Mouse (Mus musculus): Measurements from ENCODE around the gene Tdrkh. TPM values are rescaled to one million over a fixed set of nuclear protein-coding genes. Genes with fewer than 3 reads are reported as not detected.
A peak's percentile ranks its signal among the peaks of the same experiment; 100 is the strongest.

The Tdrkh gene
- total RNA-seq (2021) = 1 to 10 TPM; 3.2 to 3.6 TPM

DNA sequence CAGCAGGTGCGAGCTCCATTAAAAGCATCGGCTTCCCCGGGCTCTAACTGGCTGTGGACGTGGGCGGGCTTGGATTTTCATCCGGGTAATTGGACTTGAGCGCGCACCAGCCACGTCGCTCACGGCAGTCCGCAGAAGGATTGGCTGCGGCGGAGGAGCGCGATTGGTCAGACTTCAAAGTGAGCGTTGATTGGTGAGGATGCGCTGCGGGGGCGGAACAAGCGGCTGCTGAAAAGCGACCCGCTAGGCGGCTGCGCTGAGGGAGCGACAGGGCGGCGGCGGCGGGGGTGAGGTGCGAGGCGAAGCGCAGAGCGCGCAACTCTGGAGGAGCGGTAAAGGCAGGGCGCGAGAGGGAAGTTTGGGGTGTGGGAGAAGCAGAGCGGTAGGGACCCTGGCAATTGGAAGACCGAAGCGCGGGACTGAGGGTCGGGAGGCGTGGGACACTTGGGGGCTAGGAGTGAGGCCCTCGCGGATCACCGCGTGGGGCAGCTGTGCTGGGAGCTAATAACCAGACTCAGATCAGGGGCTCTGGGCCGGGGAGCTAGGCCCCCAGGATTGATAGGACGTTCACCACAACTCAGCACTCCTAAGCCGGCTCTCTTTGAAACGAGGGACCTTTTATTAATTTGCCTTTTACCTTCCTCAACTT, at the start of gene Tdrkh:
Gene Tdrkh (plus strand): TSS at position 243 of the 649 bp plus-strand sequence.
- DNase-seq (ENCODE audit: low spot score) = peak; percentile 90
- intact Hi-C loops (cut with DNase I) = no loop called here

DNA sequence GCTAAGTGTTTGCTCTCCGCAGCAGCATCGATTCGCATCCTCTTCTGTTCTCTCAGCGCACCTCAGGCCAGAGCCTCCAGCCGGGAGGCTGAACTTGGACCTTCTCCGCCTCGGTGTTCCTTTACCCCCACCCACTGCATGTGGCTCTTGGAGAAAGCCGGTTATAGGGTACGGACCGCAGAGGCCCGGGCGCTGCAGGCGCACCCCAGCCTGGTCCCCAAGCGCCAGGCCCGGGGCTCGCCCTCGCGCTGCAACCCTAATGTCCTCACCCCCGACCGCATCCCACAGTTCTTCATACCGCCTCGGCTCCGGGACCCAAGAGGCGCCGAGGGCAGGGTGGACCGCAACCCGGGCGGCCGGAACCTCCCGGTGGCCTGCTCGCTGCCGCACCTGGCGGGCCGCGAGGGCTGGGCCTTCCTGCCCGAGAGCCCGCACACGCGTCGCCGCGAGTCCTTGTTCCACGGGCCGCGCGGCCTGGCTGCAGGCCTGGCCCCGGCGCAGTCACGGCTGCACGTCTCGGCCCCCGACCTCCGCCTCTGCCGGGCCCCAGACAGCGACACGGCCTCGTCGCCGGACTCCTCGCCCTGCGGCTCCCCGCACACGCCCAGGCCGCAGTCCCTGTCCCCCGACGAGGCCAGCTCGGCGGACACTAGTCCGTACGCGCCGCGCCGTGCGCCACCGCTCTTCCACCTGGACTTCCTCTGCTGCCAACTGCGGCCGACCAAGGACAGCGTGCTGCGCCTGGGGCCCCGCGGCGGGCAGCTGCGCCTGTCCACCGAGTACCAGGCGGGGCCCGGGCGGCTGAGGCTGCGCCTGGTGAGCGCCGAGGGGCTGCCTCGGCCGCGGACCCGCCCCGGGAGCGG, 49.6 kb upstream of the Tdrkh start:
- intact Hi-C loops (cut with DNase I) = no loop called here
- DNase-seq (ENCODE audit: low spot score) = peak; percentile 13

DNA sequence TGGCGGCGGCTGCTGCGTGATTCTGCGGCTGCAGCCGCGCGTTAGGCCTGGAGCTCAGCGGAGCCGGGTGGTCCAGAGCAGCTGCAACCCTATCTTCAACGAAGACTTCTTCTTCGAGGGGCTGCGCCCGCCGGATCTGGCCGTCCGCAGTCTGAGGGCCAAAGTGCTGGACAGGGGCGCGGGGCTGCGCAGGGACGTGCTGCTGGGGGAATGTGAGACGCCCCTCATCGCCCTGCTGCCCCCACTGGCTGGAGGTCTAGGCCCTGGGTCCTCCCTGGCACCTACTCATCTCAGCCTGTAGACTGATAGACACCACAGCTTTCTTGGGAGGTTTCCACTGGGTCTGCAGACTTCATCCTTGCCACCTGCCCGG, 48.9 kb upstream of the Tdrkh start:
- no peak for DNase-seq (ENCODE audit: low spot score)
- intact Hi-C loops (cut with DNase I) = no loop called here

DNA sequence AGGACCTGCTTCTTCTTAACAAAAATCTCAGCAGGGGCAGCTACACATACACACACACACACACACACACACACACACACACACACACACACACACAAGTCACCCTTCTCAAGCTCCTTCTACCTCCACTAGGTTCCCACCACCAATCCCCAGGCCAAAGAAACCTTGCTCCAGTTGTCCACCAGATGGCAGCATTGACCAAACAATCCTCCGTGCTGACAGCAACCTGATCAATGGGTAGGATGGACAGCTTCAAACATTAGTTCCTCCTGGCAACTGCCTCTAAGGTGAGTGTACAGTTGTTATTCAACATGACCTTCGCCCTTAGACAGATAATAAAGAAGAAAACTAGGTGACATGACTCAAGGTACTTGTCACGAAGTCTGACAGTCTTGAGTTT, 46.3 kb upstream of the Tdrkh start:
- intact Hi-C loops (cut with DNase I) = loop anchor here (1.0 to 2.0 kb wide), 4 partner anchors 90 to 536 kb away; no protein-coding TSS in a partner anchor
- DNase-seq (ENCODE audit: low spot score) = peak; percentile 21

DNA sequence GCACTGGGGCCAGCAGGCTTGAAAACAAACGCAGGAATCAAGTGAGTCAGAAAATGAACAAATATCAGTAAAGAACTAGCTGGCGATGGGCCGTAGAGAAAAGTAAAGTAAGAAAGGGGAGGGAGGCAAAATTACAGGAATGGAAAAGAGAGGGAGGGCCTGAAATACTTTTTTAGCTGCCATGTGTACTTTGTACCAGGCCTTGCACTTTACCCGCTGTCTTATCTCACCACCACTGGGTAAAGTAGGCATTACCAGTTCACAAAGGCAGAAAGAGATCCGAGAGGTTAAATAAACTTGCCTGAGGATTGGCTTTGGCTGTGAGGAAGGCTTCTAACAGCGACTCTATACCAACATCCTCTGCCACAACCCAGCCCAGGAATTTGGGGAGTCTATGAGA, 45.6 kb upstream of the Tdrkh start:
- no peak for DNase-seq (ENCODE audit: low spot score)
- intact Hi-C loops (cut with DNase I) = loop anchor here (1.0 to 2.0 kb wide), 3 partner anchors 89 to 535 kb away; no protein-coding TSS in a partner anchor

DNA sequence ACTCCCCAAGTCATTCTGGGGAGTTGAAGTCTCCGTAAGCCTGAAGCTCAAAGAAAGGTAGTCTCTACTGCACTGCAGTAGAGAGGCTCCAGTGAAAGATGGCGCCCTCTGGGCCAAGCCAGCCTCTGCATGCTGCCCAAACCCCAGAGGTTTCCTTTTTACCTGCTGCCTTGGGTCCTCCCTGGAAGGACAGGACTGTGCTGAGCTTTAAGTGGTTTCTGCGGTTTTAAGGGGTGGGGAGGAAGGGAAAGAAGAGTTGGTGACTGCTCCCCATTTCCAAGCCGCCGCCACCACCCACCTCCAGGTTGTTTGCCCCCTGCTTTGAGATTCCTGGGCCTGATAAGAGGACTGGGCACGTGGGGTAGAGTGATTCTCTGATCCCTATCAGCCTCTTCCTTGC, 44.4 kb upstream of the Tdrkh start:
- intact Hi-C loops (cut with DNase I) = no loop called here

DNA sequence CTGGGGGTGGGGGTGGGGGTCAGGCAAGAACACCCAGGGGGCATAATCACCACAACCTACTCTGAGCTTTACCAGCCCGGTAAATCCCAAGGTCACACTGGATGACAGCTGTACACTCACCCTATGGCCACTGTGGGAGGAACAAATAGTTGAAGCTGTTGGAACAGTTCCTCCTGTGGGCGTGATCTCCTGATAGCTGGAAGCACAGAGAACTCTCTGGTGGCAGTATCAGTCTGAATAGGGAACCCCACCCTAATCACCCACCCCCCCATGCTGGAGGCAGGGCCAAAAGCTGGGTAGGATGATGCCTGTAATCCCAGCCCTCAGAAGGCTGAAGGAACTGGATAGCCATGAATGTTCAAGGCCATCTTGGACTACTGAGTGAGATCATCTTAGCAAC, 43.4 kb upstream of the Tdrkh start:
- no peak for DNase-seq (ENCODE audit: low spot score)
- intact Hi-C loops (cut with DNase I) = no loop called here

More for the DNA sequence above, 44.4 kb upstream of the Tdrkh start:
- no peak for DNase-seq (ENCODE audit: low spot score)

DNA sequence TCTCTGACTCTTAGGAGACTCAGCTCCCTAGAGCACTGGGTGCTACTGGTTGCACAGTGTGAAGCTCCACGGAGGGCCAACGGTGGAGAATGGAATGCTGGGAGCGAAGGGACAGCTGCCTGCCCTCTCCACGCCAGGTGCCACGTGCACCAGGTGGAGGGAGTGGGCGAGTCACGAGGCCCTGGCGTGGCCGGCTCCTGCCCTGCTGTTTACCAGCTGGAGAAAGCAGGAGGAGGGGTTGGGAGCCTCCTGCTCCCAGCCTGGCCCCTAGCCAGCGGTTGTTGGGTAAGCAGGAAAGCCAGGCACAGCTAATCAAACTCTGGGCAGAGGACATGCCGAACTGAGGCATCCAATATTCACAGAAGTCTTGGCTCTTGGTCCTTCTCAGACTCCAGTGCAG, 41.4 kb upstream of the Tdrkh start:
- intact Hi-C loops (cut with DNase I) = no loop called here
- DNase-seq (ENCODE audit: low spot score) = peak; percentile 63

DNA sequence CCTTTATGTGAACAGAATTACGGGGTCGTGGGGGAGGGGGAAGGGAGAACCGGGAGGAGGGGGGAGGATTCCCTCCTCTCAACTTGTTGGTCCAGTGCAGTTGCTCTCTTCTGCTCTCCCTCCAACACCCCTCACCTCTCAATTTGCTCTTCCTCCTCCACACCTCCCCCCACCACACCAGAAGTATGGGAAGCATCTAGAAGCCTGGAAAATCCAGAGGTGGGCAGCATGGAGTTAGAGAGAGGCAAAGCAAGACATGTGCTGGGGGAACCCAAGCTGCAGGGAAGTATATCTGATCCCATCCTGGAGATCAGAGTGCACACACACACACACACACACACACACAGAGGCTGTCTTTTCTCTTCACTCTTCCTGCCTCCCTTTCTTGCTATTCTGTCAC, 41.0 kb upstream of the Tdrkh start:
- intact Hi-C loops (cut with DNase I) = no loop called here
- DNase-seq (ENCODE audit: low spot score) = no peak

DNA sequence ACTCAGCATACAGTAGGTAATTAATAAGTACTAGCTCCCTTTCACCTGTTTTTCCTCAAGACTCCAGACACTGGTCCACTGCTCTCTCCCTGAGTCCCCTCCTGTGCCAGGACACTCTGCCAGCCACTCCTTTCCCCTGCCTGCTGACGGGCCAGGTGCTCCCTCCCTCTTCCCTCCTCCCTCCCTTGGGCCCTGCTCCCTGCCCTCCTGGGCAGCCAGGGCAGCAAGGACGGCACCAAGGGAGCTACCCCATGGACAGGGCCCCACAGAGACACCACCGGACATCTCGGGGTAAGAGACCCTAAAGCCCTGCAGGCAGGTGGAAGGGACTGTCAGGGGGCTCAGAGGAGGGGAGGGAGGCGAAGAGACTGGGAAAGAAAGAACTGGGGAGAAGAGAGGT, 40.4 kb upstream of the Tdrkh start, which contains the start of gene Rorc:
Gene Rorc (plus strand): TSS at position 154 of the 400 bp plus-strand sequence.
- intact Hi-C loops (cut with DNase I) = no loop called here

DNA sequence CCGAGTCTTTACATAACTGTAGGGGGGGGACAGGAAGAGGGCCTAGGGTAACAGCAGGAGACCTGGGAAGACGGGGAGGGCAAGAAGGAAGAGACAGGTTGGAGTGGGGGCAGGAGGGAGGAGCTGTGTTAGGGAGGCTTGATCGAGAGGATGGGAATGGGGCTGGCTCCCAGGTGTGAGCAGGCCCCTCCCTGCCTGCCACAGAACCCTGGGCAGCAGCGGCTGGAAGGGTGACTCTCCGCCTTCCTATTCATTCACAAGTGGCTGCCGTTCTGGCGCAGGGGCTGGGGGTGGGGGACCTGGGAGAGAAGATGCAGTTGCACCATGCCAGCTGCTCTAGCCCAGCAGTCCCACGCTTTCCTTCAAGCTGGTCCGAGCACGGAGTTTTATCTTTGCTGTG, 40.0 kb upstream of the Tdrkh start:
- intact Hi-C loops (cut with DNase I) = no loop called here
- no peak for DNase-seq (ENCODE audit: low spot score)

More for the DNA sequence above, 40.4 kb upstream of the Tdrkh start, which contains the start of gene Rorc:
- DNase-seq (ENCODE audit: low spot score) = peak; percentile 26

DNA sequence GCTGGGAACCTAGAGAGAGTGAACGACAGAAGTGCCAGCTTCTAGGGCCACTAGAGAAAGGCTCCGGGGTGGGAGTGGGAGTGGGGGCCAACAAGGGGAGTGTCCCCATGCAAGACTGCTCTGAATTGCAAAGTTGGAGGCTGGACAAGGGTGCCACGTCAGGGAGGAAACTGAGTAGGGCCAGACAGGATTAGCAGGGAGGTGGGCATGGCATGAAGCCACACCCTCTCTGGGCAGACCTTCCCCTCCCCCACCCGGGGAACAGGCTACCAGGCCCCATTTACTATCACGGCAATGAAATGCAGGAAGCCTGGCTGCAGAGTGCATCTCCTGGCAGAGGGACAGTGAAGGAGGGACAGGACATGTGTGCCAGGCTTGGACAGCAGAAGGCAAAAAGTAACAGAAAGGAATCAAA, 39.5 kb upstream of the Tdrkh start:
- DNase-seq (ENCODE audit: low spot score) = no peak
- intact Hi-C loops (cut with DNase I) = no loop called here

DNA sequence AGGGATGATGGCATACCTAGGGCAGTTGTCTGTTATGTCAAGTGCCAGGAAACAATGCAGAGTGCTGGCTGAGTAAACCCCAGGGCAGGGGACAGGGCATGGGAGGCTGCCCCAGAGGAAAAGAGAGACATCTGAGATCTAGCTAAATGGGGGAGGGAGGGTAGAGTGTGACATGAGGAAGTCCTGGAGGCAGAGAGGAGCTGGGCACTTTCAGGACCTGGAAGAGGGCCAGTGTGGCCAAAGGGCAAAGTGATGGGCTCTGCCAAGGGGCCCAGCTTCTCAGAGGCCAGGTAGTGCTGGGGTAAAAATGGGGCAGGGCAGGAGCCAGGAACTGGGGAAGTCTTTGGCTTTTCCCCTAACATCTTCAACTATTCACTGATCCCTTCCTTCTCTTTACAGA, 38.4 kb upstream of the Tdrkh start:
- intact Hi-C loops (cut with DNase I) = no loop called here

DNA sequence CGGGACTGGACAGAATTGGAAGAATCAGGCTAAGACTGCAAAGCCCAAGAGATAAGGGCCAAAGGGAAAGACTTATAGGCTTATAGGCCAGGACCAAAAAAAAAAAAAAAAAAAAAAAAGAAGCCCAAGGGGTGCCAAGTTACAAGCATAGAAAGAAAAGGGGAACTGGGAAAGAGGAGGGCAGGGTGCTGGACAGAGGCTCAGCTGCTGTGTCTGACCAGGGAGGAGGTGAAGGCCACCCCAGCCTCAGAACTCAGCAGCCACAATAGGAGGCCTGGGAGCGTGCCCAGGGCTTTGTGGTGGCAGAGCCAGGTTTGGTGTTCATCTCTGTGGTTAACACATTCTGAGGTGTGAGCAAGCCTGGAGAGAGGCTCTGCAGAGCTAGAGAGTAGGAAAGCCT, 37.9 kb upstream of the Tdrkh start:
- intact Hi-C loops (cut with DNase I) = no loop called here
- DNase-seq (ENCODE audit: low spot score) = no peak

More for the DNA sequence above, 38.4 kb upstream of the Tdrkh start:
- DNase-seq (ENCODE audit: low spot score) = no peak

DNA sequence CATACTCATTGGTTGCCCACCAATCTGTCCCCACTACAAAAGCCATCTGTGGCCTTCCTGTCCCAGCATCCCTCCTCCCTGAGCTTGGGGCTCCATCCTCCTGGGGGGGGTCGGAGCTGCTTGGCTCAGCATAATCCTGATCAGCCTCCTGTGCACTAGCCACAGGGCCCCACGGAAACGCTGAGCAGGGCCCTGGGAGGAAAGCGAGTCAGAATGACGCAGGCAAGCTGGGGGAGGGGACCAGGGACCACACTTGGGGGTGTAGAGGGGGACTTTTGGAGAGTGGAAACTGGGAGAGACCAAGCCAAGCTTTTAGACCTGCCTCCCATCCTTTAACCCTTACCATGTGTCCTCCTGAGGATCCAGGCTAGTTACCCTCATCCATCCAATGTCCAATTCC, 37.2 kb upstream of the Tdrkh start:
- intact Hi-C loops (cut with DNase I) = no loop called here

DNA sequence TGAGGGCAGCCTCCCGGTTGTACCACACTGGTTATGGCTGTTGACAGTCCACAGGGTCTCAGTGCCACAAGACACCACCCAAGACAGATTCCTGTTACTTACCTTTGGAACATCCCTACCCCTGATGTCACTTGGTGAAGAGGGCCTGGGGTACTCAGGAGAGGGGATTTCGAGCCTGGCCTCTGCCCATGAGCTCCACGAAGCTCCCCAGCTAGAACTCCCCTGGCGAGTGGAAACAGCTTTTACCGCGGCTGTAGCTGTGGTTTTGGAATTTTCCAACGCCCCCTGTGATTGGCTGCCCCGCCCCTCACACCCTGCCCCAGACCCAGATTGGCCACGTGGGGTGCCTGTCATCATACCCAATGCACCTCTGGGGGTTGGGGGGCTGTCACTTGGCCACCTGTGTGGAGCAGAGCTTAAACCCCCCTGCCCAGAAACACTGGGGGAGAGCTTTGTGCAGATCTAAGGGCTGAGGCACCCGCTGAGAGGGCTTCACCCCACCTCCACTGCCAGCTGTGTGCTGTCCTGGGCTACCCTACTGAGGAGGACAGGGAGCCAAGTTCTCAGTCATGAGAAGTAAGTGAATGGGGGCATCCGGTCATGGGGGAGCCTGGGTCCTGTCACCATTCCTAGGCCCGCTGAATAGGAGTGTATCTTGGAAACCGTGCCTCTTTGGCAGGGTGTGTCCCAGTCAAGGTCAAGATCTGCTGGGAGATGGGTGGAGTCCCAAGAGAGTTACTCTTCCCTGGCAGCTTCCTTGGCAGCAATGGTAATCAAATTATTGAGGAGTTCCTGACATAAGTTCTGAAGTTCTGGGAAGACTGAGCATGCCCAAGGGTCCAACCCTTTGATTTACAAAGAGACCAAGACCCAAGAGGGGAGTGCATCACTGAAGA, 35.8 kb upstream of the Tdrkh start:
- no peak for DNase-seq (ENCODE audit: low spot score)
- intact Hi-C loops (cut with DNase I) = no loop called here

More for the DNA sequence above, 37.2 kb upstream of the Tdrkh start:
- DNase-seq (ENCODE audit: low spot score) = no peak

DNA sequence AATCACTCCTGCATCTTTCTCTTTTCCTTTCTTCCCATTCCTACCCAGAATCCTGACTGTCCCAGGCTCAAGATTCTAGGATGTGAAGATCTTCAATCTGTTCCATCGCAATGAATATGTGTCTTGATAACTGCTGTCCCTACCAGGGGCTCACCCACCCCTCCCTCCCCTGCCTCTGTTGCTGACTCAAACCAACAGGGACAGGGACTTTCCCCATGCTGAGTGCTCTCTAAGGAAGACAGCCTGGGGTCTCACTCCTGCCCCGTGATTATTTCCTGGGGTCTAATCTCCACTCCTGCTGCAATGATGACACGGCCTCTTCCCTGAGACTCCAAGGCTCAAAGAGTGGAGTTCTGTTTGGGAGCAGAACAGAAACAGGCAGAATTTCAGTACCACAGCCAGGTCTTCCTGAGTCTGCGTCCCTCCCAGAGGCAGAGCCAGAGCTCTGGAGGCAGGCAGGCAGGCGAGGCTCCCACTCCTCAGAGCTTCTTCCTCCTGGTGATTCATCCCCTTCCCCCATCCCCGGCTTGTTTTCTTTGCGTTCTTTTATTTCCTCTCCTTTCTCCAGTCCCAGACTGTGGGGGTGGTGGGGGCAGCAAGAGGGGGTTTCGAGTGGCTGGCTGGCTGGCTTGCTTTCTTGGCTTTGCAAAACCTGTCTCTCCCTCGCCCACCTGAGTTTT, 33.1 kb upstream of the Tdrkh start:
- DNase-seq (ENCODE audit: low spot score) = no peak
- intact Hi-C loops (cut with DNase I) = no loop called here

DNA sequence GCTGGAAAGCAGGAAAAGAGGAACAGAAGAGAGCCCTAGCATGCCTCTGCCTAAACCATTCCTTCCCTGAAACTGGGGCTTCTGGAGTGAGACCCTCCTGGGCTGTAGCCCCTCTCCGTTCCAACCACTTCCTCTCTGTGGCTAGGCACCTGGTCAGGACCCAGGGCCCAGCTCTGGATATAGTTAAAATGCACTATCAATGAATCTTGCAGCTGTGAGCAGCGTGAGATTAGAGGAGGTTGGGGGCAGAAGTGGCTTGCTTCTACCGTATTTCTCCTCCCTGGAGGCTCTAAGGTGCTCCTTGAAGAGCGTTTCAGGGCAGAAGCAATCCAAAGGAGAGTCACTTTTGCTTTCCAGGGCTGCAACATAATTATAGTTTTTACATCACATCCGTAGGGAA, 30.8 kb upstream of the Tdrkh start:
- intact Hi-C loops (cut with DNase I) = no loop called here
- no peak for DNase-seq (ENCODE audit: low spot score)

DNA sequence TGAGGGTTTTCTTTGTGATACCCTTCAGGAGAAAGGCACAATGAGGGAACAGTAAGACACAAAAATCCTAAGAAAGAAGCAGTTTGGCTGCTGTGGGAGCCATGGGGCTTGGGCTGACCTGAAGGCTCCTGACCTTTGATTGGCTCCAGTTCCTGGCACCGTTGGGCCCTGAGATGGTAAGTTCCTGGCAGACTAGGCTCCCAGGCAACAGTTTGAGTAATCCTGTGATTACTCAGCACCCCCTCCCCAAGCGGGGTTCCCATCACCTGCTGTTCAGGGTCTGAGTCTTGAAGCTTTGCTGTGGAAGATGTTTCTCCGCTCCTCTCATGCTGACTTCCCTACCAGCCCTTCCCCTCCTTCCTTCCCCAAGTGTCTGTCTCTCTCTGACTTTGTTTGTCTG, 29.6 kb upstream of the Tdrkh start:
- DNase-seq (ENCODE audit: low spot score) = no peak
- intact Hi-C loops (cut with DNase I) = no loop called here

DNA sequence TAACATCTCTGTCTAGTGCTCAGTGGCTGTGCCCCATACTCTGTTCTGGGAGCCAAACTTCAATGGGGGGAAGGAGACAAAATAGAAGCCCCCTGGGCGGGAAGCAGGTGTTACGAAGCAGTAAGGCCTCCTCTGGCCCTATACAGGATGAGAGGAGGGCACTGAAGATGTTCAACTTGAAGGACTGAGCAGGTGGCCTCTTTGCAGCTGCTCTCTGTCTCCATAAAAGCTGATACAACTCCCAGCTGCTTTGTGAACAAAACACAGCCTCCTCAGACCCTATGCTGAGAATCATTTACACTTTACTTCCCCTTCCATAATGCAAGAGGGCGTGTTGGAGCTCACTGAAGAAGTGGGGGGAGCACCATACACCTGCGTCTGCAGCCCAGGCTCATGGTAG, 26.4 kb upstream of the Tdrkh start:
- no peak for DNase-seq (ENCODE audit: low spot score)

More for the DNA sequence above, 26.4 kb upstream of the Tdrkh start:
- intact Hi-C loops (cut with DNase I) = no loop called here
